Mouse (Mus musculus) bone marrow macrophage, adult 2 months (primary cell): ENCODE data around the gene Naxd.

ENCODE experiments used
- CTCF ChIP-seq: IDR thresholded peaks from 2 replicates; pipeline ENCODE4 v1.5.1; 2012; ENCODE audit warnings: low read depth, mild to moderate bottlenecking, low read length, moderate library complexity
- POLR2A ChIP-seq: IDR thresholded peaks from 2 replicates; pipeline ENCODE4 v1.6.1; 2012; ENCODE audit warnings: mild to moderate bottlenecking, low read depth, low read length, borderline replicate concordance

DNA sequence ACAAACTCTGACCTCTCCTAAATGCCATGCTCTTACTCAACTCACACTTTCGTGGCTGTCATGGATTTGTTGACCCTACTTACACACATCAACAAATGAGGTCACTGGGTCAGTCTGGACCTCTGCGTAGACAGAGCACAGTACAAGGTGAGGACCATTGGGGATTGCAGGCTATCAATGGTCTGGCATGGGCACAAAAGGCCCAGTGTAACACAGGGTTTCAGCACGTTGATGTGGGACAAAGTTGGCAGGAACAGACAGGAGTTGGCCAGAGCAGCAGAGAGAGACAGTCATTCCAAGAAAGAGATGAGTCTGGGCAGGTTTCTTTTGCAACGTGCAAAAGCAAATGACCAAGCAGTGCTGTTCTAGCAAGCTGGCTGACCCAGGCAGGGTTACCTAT is 33.5 kb downstream of the Naxd start:
- TF ChIP-seq CTCF, result no peak
- no peak for TF ChIP-seq POLR2A
